Mouse (Mus musculus) neural tube, embryonic 13.5 days (tissue): ENCODE measurements around the gene Cntn5. TPM values are rescaled to one million over a fixed set of nuclear protein-coding genes. Genes with fewer than 3 reads are reported as not detected.
A peak's percentile ranks its signal among the peaks of the same experiment; 100 is the strongest.

Experiments used
- ATAC-seq: fragments of 200-750 bp; cut with Nextera tagmentation; 2 replicates; pipeline ENCODE4 v1.8.0; 2017; ENCODE audit warnings: low read depth, mild to moderate bottlenecking, moderate TSS enrichment, moderate library complexity
- H3K27ac ChIP-seq: fragments of 300-500 bp; sonication (generic); replicated peaks from 2 replicates; pipeline ENCODE4 v1.5.1; 2015; ENCODE audit warnings: moderate library complexity, mild to moderate bottlenecking, inconsistent platforms
- H3K27me3 ChIP-seq: fragments of 300-500 bp; sonication (generic); 2 replicates; pipeline ENCODE4 v1.6.1; 2015; ENCODE audit warnings: mild to moderate bottlenecking, inconsistent platforms
- H3K36me3 ChIP-seq: fragments of 300-500 bp; sonication (generic); 2 replicates; pipeline ENCODE4 v1.6.1; 2015; ENCODE audit warnings: mild to moderate bottlenecking, inconsistent platforms
- H3K4me1 ChIP-seq: fragments of 300-500 bp; sonication (generic); replicated peaks from 2 replicates; pipeline ENCODE4 v1.6.1; 2015; ENCODE audit warnings: inconsistent platforms
- H3K4me2 ChIP-seq: fragments of 300-500 bp; sonication (generic); 2 replicates; pipeline ENCODE4 v1.6.1; 2015; ENCODE audit warnings: inconsistent platforms, mild to moderate bottlenecking, moderate library complexity
- H3K4me3 ChIP-seq: fragments of 300-500 bp; sonication (generic); 2 replicates; pipeline ENCODE4 v1.5.1; 2015; ENCODE audit warnings: mild to moderate bottlenecking, inconsistent platforms
- H3K9ac ChIP-seq: fragments of 300-500 bp; sonication (generic); 2 replicates; pipeline ENCODE4 v1.6.1; 2015; ENCODE audit warnings: moderate library complexity, mild to moderate bottlenecking, inconsistent platforms
- H3K9me3 ChIP-seq: fragments of 300-500 bp; sonication (generic); 2 replicates; pipeline ENCODE4 v1.6.1; 2016; ENCODE audit warnings: inconsistent platforms
- WGBS: fragments of 180-500 bp; shearing (Covaris S2); methylation state at CpG from one replicate; pipeline ENCODE4 v1.1.7; 2015; 5-methylcytosine and 5-hydroxymethylcytosine counted together
- polyA plus RNA-seq: library from polyadenylated mRNA; unstranded; fragments of >200 nt; fragmentation: Nextera tagmentation; extraction: Ambion mirVana; gene quantifications from 2 replicates; pipeline ENCODE4 v1.2.1, GENCODE M21; 2015

The Cntn5 gene
- polyA plus RNA-seq, 1 experiment from 2014 or later = 14.4 TPM

- Histone ChIP-seq H3K27ac (no peak overlapping the region), H3K9ac (no peak overlapping the region), H3K4me2 (no peak overlapping the region), H3K4me1 (no peaks in the 10 kb centered on the region), H3K4me3 (no peak overlapping the region), H3K9me3 (no peaks in the 10 kb centered on the region), H3K27me3 (no peaks in the 10 kb centered on the region), H3K36me3 (no peaks in the 10 kb centered on the region)
- WGBS = 83% methylated on average over 1 of the region's 1 CpGs
- no peak for ATAC-seq
Observed at GRCm38 (mm10) chr9:10384455-10384854, 520.1 kb downstream of the Cntn5 start.

DNA sequence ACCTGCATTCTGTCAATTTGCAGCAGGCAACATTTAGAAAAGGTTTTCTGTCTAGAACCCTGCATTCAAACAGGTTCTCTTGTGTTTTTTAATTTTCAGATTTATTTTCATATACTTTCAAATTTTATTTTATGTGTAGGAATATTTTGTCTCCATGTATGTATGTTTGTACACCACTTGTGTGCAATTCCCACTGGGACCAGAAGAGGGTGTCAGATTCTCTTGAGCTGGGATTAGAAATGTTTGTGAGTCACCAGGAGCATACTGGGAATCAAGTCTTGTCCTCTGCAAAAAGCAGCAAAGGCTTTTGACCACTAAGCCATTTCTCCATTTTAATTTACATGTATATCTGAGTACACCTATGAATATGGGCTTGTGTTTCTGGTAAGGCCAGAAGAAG is 521.4 kb downstream of the Cntn5 start:
- no peaks in the 10 kb centered on the region for H3K4me1 ChIP-seq
- H3K27me3 ChIP-seq = no peaks in the 10 kb centered on the region
- no peak overlapping the region for H3K4me3 ChIP-seq
- ATAC-seq = no peak
- H3K9ac ChIP-seq = no peak overlapping the region
- H3K36me3 ChIP-seq = no peaks in the 10 kb centered on the region
- no peak overlapping the region for H3K4me2 ChIP-seq
- no peak overlapping the region for H3K27ac ChIP-seq
- H3K9me3 ChIP-seq = no peaks in the 10 kb centered on the region

- ATAC-seq = no peak
- 92% methylated on average over 4 of the region's 4 CpGs for WGBS
- H3K27ac ChIP-seq = no peak overlapping the region
Observed at GRCm38 (mm10) chr9:10381701-10382100, 522.9 kb downstream of the Cntn5 start.

GRCm38 (mm10) chr9:10376261-10376660 is 528.3 kb downstream of the Cntn5 start:
- Histone ChIP-seq H3K4me1 (no peaks in the 10 kb centered on the region), H3K36me3 (no peaks in the 10 kb centered on the region), H3K9ac (no peak overlapping the region), H3K27me3 (no peaks in the 10 kb centered on the region), H3K4me2 (no peak overlapping the region), H3K9me3 (no peaks in the 10 kb centered on the region), H3K27ac (no peak overlapping the region), H3K4me3 (no peak overlapping the region)
- no peak for ATAC-seq

More at GRCm38 (mm10) chr9:10381701-10382100, 522.9 kb downstream of the Cntn5 start:
- Histone ChIP-seq H3K36me3 (no peaks in the 10 kb centered on the region), H3K4me1 (no peaks in the 10 kb centered on the region), H3K4me2 (no peak overlapping the region), H3K9me3 (no peaks in the 10 kb centered on the region), H3K4me3 (no peak overlapping the region), H3K27me3 (no peaks in the 10 kb centered on the region), H3K9ac (no peak overlapping the region)

- no peak overlapping the region for H3K4me2 ChIP-seq
- no peak overlapping the region for H3K4me3 ChIP-seq
- H3K4me1 ChIP-seq = peaks cover 5% of the 10 kb centered on the region
- H3K36me3 ChIP-seq = no peaks in the 10 kb centered on the region
- no peak overlapping the region for H3K9ac ChIP-seq
- no peaks in the 10 kb centered on the region for H3K9me3 ChIP-seq
- 43% methylated on average over 5 of the region's 5 CpGs for WGBS
- no peak overlapping the region for H3K27ac ChIP-seq
- no peak for ATAC-seq
- no peaks in the 10 kb centered on the region for H3K27me3 ChIP-seq
Observed at GRCm38 (mm10) chr9:10368971-10369370, 535.6 kb downstream of the Cntn5 start.

DNA sequence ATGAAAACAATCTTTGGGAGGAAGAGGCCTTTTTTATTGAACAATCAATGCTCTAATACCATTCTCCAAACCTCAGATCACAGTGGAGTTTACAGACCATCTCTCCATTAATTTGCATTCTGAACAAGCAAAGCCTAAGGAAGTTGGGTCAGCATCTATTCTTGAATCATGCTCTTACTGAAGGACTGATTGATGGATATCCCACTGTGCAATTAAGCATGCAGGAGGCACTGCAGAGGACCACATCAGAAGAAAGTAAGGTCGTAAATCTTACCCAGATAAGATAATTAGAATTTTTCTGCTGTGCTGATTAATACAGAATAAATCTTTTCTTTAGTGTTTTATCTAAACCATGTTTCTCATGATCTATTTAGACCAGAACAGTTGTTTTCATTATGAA is 536.2 kb downstream of the Cntn5 start:
- peaks cover 5% of the 10 kb centered on the region for H3K4me1 ChIP-seq
- no peak overlapping the region for H3K4me2 ChIP-seq
- 43% methylated on average over 1 of the region's 1 CpGs for WGBS
- H3K27me3 ChIP-seq = no peaks in the 10 kb centered on the region
- H3K4me3 ChIP-seq = no peak overlapping the region
- H3K27ac ChIP-seq = no peak overlapping the region
- no peaks in the 10 kb centered on the region for H3K9me3 ChIP-seq
- no peaks in the 10 kb centered on the region for H3K36me3 ChIP-seq
- ATAC-seq = 0 out of 2 replicates have a peak, but pooled peaks have one; percentile 59
- H3K9ac ChIP-seq = no peak overlapping the region

DNA sequence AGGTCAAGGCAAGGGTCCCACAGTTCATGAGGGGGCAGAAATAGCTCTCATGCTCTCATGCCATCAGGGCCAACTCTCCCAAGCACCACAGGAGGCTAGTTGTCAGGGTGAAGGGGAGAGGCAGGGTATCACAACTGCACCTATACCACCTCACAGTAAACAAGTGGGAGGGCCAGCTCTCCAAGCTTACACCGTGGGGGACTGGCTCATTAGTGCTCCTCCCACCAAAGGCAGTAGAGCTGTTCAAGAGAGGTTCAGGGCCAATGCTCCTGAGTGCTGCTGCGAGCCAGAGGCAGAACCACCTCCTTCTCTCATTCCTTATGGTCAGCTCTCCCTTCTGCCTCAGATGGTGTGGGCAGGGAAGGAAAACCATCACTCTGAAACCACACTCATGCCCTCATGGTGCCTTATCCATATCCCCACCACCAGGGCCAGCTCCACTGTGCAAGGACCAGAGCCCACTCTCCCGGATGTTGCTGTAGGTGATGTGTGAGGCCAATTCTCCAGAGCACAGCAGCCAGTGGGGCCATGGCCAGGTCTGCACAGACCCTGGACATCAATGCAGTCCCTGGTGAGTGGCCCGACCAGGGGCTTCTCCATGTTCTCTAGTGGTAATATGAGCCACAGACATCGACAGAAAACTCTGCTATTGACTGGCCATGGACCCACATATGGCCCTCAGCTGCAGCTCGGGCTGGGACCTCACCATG is 538.2 kb downstream of the Cntn5 start:
- H3K9me3 ChIP-seq = no peaks in the 10 kb centered on the region
- H3K9ac ChIP-seq = no peak overlapping the region
- no peak; the same call in 1 of the 2 replicates for ATAC-seq
- no peak overlapping the region for H3K27ac ChIP-seq
- no peaks in the 10 kb centered on the region for H3K27me3 ChIP-seq
- WGBS = 78% methylated on average over 6 of the region's 6 CpGs
- peaks cover 5% of the 10 kb centered on the region for H3K4me1 ChIP-seq
- H3K4me3 ChIP-seq = no peak overlapping the region
- H3K4me2 ChIP-seq = no peak overlapping the region
- no peaks in the 10 kb centered on the region for H3K36me3 ChIP-seq

GRCm38 (mm10) chr9:10350909-10351655 is 553.5 kb downstream of the Cntn5 start:
- no peak overlapping the region for H3K27ac ChIP-seq
- no peak overlapping the region for H3K4me2 ChIP-seq
- WGBS = 88% methylated on average over 4 of the region's 4 CpGs
- H3K27me3 ChIP-seq = no peaks in the 10 kb centered on the region
- no peaks in the 10 kb centered on the region for H3K36me3 ChIP-seq
- H3K9ac ChIP-seq = no peak overlapping the region
- H3K4me1 ChIP-seq = no peaks in the 10 kb centered on the region
- H3K9me3 ChIP-seq = no peaks in the 10 kb centered on the region
- H3K4me3 ChIP-seq = no peak overlapping the region
- ATAC-seq = no peak

DNA sequence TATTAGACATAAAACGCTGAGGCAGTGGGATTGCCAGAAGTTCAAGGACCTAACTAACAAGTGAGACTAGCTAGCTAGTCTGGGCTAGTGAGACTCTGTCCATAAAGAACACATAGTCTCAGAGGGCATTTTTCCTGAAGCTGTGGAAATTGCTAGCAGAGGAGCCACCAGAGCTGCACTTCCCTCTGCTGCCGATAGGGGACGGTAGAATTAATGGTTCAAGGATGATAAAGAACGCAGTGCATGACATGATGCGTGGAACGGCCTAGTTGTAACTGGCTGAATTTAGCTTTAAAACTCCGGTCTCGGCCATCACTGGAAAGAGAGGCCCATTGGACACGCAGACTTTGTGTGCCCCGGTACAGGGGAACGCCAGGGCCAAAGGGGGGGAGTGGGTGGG is 555.8 kb downstream of the Cntn5 start:
- ATAC-seq = no peak
- H3K36me3 ChIP-seq = no peaks in the 10 kb centered on the region
- H3K27ac ChIP-seq = no peak overlapping the region
- H3K27me3 ChIP-seq = no peaks in the 10 kb centered on the region
- H3K4me2 ChIP-seq = no peak overlapping the region
- no peaks in the 10 kb centered on the region for H3K4me1 ChIP-seq
- no peak overlapping the region for H3K9ac ChIP-seq
- WGBS = 82% methylated on average over 8 of the region's 11 CpGs
- H3K9me3 ChIP-seq = no peaks in the 10 kb centered on the region
- no peak overlapping the region for H3K4me3 ChIP-seq

- ATAC-seq = no peak
- no peaks in the 10 kb centered on the region for H3K4me1 ChIP-seq
- WGBS = 81% methylated on average over 4 of the region's 4 CpGs
Observed at GRCm38 (mm10) chr9:10348222-10348621, 556.4 kb downstream of the Cntn5 start.

DNA sequence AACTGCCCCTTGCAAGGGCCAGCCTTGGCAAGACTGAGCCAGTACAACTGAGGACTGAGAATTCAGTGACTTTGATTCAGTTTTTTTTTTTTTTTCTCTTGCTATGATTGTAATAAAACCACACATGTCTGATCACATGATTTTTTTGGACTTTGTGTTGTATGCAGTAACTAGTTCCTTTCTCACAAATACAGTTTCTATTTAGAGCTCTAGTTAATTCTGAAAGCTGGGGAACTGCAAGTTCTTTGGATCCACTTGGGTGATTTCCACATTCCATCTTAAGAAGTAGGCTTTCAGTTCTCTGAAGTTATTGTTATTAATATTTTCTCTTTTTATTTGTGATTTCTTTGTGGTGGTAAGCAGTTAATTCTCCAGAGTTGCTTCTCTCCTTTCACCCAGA is 563.8 kb downstream of the Cntn5 start:
- H3K9ac ChIP-seq = no peak overlapping the region
- no peaks in the 10 kb centered on the region for H3K9me3 ChIP-seq
- no peak for ATAC-seq
- no peak overlapping the region for H3K27ac ChIP-seq
- H3K27me3 ChIP-seq = no peaks in the 10 kb centered on the region
- H3K4me1 ChIP-seq = no peaks in the 10 kb centered on the region
- H3K4me3 ChIP-seq = no peak overlapping the region
- H3K36me3 ChIP-seq = no peaks in the 10 kb centered on the region
- no peak overlapping the region for H3K4me2 ChIP-seq

More at GRCm38 (mm10) chr9:10348222-10348621, 556.4 kb downstream of the Cntn5 start:
- Histone ChIP-seq H3K9ac (no peak overlapping the region), H3K27ac (no peak overlapping the region), H3K27me3 (no peaks in the 10 kb centered on the region), H3K9me3 (no peaks in the 10 kb centered on the region), H3K4me3 (no peak overlapping the region), H3K36me3 (no peaks in the 10 kb centered on the region), H3K4me2 (no peak overlapping the region)

DNA sequence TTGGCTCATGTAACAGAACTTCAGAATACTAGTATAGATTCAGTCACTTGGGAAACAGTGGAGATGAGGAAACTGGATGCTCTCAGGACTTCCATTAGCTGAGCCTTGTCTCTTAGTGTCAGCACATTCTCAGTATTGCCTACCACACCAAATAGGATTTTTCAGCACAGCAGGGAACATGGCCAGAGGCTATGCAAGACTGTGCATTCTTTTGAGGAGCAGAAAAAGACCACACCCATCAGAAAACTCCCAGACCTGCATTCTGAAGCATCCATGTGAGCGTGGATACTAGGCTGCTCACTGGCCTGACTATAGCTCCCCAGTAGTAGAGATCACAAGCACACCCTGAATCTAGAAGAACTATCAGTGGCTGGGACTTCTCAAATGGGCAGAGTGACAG is 564.9 kb downstream of the Cntn5 start:
- no peak for ATAC-seq
- Histone ChIP-seq H3K9me3 (no peaks in the 10 kb centered on the region), H3K27ac (no peak overlapping the region), H3K27me3 (no peaks in the 10 kb centered on the region), H3K4me1 (no peaks in the 10 kb centered on the region), H3K9ac (no peak overlapping the region), H3K4me3 (no peak overlapping the region), H3K4me2 (no peak overlapping the region), H3K36me3 (no peaks in the 10 kb centered on the region)
- 83% methylated on average over 1 of the region's 1 CpGs for WGBS
